Mouse (Mus musculus) kidney, postnatal 10 days (tissue): ENCODE results near the gene Ckb.
"Not testable (repeated sequence)": the region's sequence is repeated elsewhere in the genome, so short reads cannot be mapped to it uniquely, and the experiment has no call there.

ENCODE experiments used
- DNase-seq: peaks from one replicate; pipeline ENCODE4 v3.0.0; 2021; ENCODE audit warnings: mixed read lengths

Gene Ckb

DNA sequence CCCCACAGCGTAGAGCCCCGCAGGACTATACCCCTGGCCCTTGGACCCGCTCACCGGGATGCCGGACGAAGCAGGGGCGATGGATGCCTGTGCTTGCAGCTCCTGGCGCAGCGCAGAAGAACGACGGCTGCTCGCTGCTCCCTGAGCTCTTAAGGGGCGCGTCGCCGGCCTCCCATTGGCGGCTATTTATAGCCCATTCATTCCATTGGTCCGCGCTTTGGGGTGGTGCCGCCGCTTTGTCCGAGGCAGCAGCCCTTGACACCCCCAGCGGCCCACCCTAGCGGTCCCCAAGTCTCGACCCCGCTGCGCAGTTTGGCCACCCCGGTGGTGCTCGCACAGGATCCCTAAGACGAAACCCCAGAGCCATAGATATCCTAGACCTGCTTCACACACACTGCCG is at the start of gene Ckb:
Gene Ckb, minus strand, starts transcription at position 163 of the 400 bp plus-strand sequence.
- peak; percentile 87 for DNase-seq

DNA sequence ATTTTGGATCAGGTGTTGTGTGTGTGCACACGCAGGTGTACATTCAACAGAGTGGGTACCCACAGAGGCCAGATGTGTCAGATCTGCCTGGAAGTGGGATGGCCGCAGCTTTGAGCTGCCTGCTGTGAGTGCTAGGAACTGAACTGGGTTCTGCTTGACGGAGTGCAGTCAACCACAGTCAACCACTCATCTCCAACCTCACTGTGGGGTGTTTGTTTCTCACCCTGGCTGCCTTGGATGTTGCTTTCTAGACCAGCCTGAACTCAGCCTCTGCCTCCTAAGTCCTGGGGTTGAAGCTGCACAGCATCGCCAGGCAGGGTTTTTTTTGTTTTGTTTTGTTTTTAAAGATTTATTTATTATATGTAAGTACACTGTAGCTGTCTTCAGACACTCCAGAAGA is 48.1 kb upstream of the Ckb start:
- no peak for DNase-seq

DNA sequence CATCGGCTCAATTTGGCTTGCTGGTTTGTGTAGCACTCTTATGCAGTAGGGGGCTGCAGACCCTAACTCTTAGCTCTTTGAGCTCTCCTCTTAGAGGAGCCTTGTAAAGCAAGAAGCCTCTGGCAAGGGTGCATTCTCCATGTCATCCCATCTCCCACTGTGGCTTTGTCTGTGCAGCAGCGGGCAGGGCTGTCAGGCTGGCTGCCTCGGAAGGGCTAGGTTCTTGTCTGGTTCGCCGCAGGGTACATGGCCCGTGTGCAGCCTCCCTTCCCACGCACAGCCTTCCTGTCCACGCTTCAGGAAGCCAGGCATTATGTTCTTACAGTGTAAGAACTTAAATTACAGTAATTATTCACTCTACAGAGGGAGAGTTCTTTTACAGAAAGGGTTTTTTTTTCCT is 46.5 kb upstream of the Ckb start:
- no peak for DNase-seq

DNA sequence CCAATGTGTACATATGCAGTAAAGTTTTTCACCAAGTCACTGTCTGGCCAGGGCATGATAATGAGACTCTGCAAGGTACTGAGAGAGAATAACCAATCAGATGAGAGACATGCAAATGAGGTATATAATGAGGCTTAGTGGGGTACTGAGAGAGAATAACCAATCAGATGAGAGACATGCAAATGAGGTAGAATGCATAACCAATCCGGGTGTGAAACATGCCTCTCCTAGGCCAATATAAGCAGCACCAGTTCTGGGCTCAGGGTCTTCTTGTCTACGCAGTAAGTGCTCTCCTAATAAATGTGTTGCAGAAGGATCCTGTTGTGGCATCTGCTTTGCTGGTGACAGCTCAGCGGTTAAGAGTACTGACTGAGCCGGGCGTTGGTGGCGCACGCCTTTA is 44.4 kb upstream of the Ckb start:
- DNase-seq, result no peak

DNA sequence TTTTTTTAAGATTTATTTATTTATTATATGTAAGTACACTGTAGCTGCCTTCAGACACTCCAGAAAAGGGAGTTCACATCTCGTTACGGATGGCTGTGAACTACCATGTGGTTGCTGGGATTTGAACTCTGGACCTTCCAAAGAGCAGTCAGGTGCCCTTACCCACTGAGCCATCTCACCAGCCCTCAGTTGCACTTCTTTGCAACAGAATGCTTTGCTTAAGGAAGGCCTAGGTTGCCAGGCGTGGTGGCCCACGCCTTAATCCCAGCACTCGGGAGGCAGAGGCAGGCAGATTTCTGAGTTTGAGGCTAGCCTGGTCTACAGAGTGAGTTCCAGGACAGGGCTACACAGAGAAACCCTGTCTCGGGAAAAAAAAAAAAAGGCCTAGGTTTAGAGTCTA is 41.7 kb upstream of the Ckb start:
- not testable (repeated sequence) for DNase-seq

DNA sequence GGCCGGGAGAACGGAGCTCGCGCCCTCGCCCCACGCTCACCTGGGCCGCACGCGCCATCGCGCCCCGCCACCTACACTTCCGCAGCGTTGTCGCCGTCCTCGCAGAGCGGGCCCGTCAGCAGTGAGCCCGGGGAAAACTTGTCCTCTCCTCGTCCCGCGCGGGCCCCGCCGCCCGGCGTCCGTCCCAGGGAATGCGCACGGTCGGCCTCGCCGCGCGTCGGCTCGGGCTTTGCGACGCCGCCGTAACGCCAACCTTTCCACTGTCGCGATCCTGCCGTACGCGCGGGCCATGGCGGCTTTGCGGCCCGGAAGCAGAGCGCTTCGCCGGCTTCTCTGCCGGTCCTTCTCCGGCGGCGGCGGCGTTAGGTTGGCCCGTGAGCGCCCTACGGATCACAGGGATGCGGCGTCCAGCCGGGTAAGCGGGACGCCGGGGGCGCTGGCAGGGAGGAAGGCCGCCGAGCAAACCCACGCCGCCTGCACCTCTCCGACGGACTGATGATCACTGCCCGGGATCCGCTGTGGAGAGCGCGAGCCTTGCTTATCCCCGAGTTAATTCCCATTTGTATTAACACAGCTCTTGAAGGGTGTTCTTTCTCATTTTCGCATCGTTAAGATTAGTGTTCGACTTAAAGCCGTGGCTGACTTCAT is 41.0 kb upstream of the Ckb start, which contains the start of the genes Bag5 and Apopt1:
Gene Bag5, minus strand, starts transcription at position 254 of the 648 bp plus-strand sequence.
Gene Apopt1, plus strand, starts transcription at position 258 of the 648 bp plus-strand sequence.
- peak; percentile 95 for DNase-seq

DNA sequence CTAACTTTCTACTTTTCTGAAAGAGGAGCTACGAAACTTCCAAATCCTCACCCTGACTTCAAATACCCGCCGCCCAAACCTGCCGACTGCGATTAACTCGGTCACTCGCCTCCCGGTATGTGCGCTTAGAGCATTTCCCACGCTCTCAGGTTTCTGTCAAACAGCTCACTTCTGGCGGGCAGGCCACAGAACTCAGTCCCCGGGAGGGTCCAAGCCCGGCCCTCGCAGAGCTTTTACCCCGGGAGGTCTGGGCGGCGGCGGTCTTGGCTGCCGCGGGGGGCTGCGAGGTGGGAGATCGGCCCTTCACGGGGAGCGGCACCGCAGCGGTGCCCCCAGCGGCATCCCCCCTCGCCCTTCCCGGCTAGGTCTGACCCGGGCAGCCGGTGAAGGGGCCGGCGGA is 40.3 kb upstream of the Ckb start:
- DNase-seq, result peak; percentile 50

DNA sequence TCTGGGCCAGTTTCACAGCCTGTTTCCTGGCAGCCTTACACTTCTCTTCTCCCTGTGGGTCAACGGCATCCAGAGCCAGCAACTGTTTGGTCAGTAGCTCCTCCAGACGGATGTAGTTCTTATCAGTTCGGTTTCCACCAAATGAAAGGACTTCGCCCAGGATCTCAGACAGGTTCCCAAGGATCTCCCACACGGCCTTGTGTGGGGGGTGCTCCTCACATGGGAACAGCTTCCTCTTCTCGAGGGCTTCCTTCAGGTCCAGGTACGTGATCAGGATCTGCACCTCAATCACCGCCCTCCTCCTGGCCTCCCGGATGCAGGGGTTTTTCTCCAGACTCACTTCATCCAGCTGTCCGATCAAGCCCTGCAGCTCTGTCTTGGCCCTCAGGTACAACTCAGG is 38.0 kb upstream of the Ckb start:
- DNase-seq, result no peak

DNA sequence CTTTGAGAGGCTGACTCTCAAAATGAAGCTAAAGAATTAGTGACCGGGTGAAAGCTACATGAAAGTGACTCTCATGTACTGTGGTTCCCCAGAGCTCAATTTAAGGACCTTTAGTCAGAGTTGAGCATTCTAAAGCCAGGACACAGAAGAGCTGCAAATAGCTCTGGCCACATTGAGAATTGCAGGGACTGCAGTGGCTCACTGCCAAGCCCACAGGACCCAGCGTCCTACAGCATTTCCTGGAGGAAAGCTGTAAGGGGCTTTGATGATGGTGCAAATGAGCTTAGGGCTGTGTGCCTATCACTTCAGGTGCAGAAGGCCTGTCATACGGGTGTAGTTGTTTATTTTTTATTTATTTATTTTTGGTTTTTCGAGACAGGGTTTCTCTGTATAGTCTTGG is 36.0 kb upstream of the Ckb start:
- DNase-seq, result peak; percentile 67

DNA sequence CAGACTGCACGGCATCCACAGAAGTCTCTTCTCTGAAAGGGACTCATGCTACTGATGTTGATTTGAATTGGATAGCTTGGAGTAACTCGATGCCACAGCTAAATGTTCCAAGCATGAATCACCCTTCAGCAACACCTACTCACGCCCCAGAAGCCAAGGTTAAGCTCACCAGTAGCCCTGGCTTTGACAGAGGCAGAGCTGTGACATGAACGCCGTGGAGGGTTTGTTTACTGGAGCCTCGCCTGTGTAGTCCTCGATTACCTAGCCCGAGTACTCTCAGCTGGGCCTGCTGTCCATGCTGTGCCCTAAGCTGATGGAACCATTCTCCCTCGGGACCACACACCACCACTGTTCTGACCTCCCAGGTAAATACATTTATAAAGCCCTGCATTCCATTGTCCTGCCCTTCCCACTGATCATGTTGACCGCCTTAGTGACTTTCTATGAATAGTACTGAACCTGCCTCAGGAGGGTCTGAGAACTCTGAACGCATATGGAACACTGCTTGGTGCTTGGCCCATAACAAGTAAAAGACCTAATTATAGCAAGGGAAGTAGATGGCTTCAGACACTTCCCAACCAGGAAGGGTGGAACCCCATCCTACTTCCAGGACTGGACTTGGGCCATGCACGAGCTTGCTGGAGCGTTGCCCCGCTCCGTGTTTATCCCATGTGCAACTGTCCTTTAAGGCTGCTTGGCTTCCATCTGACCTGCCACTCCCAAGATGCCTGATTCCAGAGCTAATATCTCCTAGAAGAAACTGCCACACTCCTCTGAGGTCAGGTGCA is 33.2 kb upstream of the Ckb start:
- DNase-seq, result peak; percentile 81

DNA sequence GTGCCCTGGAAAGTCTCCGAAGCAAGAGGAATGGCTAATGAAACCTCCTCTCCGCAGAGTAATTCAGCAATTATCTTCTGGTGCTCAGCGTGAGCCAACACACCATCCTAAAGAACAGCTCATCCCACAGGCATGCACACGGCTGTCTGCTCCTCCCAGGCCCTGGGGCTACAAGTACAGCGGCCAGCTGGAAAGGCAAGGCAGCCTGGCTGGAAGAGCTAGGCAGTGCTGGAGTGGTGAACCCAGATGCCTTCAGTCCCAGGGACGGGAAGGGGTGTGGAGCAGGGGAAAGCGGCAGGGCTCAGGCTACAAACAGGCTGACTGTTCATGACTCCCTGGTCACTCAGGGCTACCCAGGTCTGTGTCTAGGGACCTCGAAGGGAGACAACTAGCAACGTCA is 32.5 kb upstream of the Ckb start:
- peak; percentile 62 for DNase-seq

DNA sequence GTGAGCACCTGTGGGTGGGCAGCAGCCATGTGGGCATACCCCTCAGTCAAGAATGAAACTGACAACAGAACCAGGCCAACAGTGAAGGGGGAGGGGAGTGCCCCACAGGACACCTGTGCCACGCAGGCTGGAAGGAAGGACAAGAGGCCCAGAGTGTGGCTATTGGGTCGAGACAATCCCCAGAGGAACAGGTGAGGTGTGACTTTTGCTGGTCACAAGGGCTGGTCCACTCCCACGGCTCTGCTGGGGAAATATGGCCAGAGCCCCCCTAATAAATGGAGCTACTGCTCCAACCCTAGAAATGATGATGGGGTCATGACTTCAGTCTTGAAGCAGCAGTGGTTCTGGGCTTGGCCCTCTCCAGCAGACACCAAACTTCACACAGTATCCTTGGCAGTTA is 31.2 kb upstream of the Ckb start:
- DNase-seq, result no peak

DNA sequence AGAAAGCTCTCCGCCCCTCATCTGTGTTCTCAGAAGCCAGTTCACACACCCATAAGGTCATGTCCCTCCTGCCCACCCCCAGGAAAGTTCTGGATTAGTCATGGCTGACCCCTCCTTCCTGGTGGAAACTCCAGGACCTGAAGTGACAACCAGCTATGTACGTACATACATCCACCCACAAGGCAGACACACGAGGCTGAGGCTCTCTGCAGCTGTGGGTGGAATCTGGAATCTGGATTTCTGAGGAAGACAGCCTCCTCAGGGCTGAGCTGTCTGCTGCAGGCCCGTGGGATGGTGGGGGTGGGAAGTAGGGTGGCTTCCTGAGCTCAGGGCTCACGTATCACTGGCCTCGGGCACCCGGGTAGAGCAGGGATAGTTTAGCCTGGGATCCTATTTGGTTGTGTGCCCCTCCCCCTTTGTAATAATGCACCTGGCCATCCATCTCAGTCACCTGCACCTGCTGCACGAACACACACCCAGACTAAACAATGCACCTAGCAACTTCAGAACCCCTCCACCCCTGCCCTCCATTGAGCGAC is 28.9 kb upstream of the Ckb start:
- no peak for DNase-seq

DNA sequence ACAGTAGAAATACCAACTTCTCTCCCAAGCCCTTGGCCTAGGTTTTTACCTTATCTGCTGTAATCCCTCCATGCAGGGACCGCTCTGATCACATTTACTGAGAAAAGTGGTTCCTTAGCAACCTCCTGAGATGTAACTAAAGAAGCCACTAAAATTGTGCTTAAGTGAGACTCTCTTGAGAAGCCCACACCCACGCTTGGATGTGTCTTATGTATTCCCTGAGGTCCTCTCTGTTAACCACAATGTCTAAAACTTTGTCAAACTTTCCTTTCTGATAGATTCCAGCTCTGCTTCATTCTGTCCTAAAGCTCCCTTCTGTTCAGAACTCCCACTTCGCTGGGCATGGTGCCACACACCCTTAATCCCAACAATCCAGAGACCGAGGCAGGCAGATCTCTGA is 27.4 kb upstream of the Ckb start:
- no peak for DNase-seq

DNA sequence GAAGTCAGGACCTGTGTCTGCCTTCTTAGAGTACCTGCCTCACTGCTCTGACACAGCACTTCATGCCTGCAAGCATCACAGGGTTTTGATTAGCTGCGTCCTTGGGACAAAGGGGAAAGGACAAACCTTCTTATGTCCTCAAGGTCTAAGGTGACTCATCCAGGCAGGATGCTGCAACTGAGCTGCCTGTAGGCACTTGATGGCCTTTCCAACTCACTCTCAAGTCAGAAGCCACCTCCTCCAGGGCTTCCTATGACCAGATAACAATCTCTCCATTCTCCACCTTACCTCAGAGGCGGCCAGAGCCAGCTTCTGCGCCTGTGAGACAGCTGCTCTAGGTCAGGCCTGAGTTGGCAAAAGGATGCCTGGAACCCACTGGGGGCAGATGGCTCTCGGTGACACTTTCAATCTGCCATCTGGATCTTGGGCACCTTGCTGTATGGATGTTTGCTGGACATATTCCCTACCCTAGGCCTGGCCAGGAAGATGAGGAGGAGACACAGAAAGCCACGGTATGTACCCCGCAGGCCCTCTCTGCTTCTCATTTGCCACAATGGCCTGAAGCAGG is 26.3 kb upstream of the Ckb start:
- DNase-seq, result no peak

DNA sequence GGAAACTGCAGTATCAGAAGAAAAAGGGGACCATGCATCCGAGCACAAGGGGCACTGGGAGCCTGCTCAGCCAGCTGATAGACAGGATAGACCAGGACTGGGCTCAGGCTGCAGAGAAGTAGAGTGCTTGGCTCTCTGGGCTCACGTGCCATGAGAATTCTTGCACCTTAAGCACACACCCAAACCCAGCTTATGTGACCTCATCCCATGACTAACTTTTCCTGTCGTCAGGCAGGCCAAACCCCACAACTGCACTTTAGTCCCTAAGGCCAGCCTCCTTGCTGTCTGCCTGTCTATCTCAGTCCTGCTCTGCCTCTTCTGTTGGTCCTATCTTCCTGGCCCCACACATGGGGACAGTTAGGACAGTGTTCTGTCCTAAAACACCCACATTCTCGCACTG is 25.6 kb upstream of the Ckb start:
- DNase-seq, result no peak

DNA sequence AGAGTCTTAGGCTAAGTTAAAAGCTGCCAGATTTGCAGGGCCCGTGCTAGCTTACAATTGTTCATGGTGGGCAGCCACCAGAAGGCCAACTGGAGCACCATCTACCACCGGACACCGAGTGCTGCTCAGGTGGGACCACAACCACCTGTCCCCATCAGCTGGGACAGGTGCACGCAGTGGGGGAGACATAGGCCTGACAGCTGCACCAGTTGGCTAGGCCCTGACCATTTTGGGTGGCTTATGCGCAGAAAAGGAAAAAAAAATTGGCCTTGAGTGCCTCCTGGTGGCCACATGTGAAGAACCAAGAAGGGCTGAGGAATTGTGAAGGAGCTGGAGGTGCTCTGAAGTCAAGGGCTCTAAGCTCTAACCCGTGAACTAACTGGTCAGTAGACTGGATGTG is 24.1 kb upstream of the Ckb start:
- peak; percentile 84 for DNase-seq

DNA sequence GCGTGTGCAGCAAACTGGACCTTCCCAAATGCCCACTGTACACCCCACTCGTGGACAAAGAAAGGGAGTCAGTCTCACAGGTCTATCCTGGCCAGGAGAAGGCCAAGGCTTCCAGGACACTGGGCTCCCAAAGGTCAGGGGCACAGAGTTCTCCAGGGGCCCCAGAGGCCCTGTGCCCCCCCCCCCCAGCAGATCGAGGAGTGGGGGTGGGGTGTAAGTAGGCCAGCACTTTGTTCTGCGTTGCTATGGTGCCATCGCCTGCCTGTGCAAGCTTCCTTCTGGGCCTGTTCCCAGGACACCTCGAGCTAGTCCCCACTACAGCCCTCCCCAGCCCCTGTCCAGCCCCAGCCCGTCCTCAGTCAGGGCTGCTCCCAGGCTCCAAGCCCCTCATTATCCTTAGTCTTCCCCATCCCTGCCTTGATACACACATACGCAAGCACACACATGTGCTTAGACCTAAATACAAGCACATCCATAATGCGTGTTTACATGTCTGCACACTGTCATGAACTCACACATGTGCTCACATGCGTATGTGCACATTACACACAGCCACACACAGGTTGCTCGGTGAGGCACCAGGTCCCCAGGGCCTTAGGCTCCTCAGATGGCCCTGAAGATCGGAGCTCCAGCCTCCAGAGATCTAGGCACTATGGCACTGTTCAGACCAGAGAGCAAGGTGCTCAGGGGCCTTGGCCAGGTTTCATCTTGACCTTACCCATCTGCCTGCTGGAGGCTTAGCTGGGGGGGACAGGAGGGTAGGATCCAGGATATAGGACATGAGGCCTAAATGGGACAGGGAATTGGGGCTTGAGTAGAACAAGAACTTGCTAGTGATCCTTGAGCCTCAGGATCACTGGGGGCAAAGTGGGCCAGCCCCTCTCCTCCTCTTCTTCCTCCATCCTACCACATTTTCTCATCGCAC is 23.0 kb upstream of the Ckb start:
- peak; percentile 45 for DNase-seq

DNA sequence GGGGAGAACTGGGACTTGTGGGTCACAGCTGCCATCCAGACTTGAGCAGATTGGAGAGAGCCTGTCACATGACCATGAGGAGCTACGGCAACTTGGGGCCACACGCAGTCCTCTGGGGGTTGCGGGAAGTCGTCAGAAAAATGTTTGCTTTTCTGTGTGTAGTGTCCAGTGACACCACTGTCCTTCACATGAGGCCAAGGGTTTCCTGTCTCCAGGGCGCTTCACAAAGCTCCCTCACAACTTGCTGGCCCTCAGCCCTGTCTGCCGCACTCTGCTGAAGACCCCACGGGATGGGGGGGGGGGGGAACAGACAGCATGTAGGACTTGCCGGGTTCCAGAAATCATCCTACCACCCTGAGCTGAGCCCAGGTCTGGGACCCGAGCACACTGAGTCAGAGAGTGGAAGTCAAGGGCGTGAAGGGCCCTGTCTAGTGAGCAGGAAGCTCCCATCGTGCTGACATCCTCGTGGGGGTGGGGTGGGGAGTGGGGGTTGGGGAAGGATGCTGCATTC is 22.2 kb upstream of the Ckb start:
- DNase-seq, result no peak

DNA sequence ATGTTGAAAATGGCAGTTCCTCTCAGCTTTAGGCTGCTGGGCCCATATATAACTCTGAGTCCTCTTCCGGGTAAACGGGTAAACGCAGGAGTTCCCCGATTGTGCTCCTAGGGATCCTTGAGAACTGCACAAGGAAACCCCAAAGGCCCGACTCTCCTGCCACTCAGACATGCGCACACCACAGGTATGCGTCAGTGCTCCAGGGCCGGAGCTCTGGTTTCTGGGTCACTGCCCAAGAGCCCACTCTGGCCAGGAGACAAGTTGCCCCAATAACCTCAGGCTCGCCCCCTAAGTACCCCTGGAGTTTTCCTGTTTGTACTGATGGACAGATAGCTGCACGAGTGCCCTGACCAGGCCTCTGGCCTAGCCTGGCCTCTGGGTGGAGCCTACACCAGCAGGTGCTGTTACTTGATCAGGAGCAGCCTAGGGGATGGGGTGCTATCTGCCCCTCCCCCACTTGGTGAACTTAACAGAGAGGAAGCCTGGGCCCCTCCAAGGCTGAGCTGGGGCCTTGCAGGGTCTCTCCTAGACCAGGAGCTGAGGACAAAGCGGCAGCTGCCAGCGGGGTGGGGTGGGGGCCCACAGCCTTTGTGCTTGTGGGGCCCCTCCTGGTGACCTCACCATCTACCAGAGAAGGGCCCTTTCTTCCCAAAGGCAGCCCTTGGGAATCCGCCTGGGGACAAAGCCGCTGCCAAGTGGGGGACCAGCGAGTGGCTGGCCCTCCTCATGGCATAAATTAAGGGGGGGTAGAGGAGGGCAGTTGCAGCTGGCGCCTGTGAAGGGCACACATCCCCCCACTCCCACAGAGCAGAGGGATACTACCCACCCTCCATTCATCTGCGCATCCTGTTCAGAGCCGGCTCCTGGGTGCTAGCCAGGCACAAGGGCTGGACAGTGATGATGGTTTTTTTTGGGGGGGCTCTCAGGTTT is 21.5 kb upstream of the Ckb start:
- peak; percentile 55 for DNase-seq

DNA sequence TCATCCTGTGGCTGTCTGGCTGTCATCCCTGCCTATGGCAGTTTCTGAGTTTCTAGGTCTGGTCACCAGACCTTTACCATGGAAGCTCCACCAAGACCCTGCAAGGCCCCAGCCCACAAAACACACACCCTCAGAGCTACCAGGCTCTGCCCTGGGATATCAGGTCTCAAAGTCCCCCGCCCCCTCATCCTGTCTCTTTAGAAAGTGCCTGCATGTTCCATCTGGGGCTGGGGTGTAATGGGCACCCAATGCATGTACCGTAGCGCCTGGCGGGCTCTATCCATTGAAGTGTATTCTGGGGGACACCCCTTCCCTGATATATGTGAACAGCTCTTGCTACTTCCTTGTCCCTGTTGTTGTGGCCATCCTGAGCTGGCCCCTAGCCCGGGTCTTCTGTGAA is 20.8 kb upstream of the Ckb start:
- peak; percentile 11 for DNase-seq
